Mouse (Mus musculus) hindbrain, postnatal 0 days (tissue): ENCODE results near the gene Soga1. TPM values are rescaled to one million over a fixed set of nuclear protein-coding genes. Genes with fewer than 3 reads are reported as not detected.

ENCODE experiments used
- ATAC-seq: fragments of 200-750 bp; cut with Nextera tagmentation; 2 replicates; pipeline ENCODE4 v1.8.0; 2017; ENCODE audit warnings: mild to moderate bottlenecking, moderate TSS enrichment, moderate library complexity
- DNase-seq: peaks from one replicate; pipeline ENCODE4 v3.0.0-alpha.2; 2015; ENCODE audit warnings: low spot score
- H3K27ac ChIP-seq: fragments of 300-500 bp; sonication (generic); 2 replicates; pipeline ENCODE4 v1.5.1; 2014; ENCODE audit warnings: mild to moderate bottlenecking
- H3K27me3 ChIP-seq: fragments of 300-500 bp; sonication (generic); 2 replicates; pipeline ENCODE4 v1.6.1; 2014; ENCODE audit warnings: low read length, mixed read lengths; ENCODE audit not compliant: insufficient read depth
- H3K36me3 ChIP-seq: fragments of 300-500 bp; sonication (generic); 2 replicates; pipeline ENCODE4 v1.6.1; 2014; ENCODE audit warnings: low read length, mixed read lengths; ENCODE audit not compliant: insufficient read depth
- H3K4me1 ChIP-seq: fragments of 300-500 bp; sonication (generic); 2 replicates; pipeline ENCODE4 v1.6.1; 2014; ENCODE audit warnings: antibody characterized with exemption, low read length, mixed read lengths; ENCODE audit not compliant: insufficient read depth
- H3K4me2 ChIP-seq: fragments of 300-500 bp; sonication (generic); 2 replicates; pipeline ENCODE4 v1.6.1; 2014; ENCODE audit warnings: low read depth, mild to moderate bottlenecking, low read length, moderate library complexity, mixed read lengths
- H3K4me3 ChIP-seq: fragments of 300-500 bp; sonication (generic); 2 replicates; pipeline ENCODE4 v1.5.1; 2014; ENCODE audit warnings: low read length
- H3K9ac ChIP-seq: fragments of 300-500 bp; sonication (generic); replicated peaks from 2 replicates; pipeline ENCODE4 v1.6.1; 2014; ENCODE audit warnings: mild to moderate bottlenecking, low read length, moderate library complexity, mixed read lengths
- H3K9me3 ChIP-seq: fragments of 300-500 bp; sonication (generic); 2 replicates; pipeline ENCODE4 v1.6.1; 2016; ENCODE audit warnings: low read length, mixed read lengths
- CTCF ChIP-seq: IDR thresholded peaks from 2 replicates; pipeline ENCODE4 v1.5.1; 2016; ENCODE audit warnings: antibody characterized with exemption, control low read depth, low read depth
- WGBS: fragments of 180-500 bp; shearing (Covaris S2); extraction: QIAGEN DNeasy Blood & Tissue Kit; methylation state at CpG from one replicate; pipeline ENCODE4 v1.1.7; 2014; 5-methylcytosine and 5-hydroxymethylcytosine counted together
- polyA plus RNA-seq: library from polyadenylated mRNA; unstranded; fragments of >200 nt; fragmentation: Nextera tagmentation; extraction: Ambion mirVana; gene quantifications from 2 replicates; pipeline ENCODE4 v1.2.1, GENCODE M21; 2015
- total RNA-seq: library from RNA; depleted of rRNA; stranded (reverse); fragments of >200 nt; gene quantifications from 2 replicates; pipeline ENCODE4 v1.2.3, GENCODE M21; 2014; rRNA removed

Gene Soga1
- total and polyA plus RNA-seq, 2 experiments from 2014 or later = 3.5 to 120 TPM

DNA sequence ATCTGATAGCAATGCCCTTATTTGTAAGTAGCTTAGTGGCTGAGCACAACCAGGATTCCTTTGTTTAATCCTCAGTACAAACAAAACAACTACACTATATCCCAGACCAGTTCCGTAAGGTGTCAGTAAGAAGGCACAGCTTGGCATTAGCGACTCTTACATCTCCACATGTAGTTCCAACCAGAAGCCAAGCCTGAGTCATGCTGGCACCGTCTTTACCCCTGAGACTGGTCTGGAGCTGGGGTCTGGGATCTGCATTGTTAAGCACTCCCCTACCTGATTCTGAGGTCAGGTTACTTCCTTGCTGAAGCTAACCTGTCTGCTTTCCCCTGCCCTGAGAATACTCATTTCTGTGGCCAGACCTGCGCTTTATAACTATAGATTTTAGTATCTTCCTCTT, 110.6 kb downstream of the Soga1 start:
- Histone ChIP-seq H3K27ac (no peak overlapping the region), H3K27me3 (no peaks in the 10 kb centered on the region), H3K9ac (no peak overlapping the region), H3K4me2 (no peak overlapping the region), H3K9me3 (no peaks in the 10 kb centered on the region), H3K36me3 (no peaks in the 10 kb centered on the region), H3K4me1 (no peaks in the 10 kb centered on the region), H3K4me3 (no peak overlapping the region)
- 77% methylated on average over 4 of the region's 4 CpGs for WGBS
- TF ChIP-seq CTCF = no peak
- ATAC-seq (no peak), DNase-seq (no peak)

DNA sequence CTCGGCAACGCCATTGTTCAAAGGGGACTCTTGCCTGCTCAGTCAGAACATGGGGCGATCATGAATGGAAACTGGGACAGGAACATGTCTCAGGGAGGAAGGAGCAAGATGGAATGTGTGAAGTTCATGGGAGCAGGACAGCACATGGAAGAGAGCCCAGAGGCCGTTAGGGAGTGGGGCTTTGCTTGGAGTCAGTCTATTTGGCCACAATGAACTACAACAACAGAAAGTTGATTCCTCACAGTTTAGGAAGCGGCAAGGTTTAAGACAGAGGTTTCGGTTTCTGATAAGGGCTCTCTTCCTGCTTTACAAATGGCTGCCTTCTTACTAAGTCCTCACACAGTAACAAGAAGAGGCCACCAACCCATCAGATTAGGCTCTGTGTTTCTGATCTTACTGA, 111.7 kb downstream of the Soga1 start:
- H3K27me3 ChIP-seq = no peaks in the 10 kb centered on the region
- ATAC-seq = 0 out of 2 replicates have a peak, but pooled peaks have one; percentile 43
- TF ChIP-seq CTCF = no peak
- no peak overlapping the region for H3K9ac ChIP-seq
- H3K36me3 ChIP-seq = no peaks in the 10 kb centered on the region
- no peak overlapping the region for H3K4me3 ChIP-seq
- no peak overlapping the region for H3K4me2 ChIP-seq
- no peaks in the 10 kb centered on the region for H3K9me3 ChIP-seq
- DNase-seq = no peak
- WGBS = 64% methylated on average over 6 of the region's 6 CpGs
- H3K4me1 ChIP-seq = no peaks in the 10 kb centered on the region
- no peak overlapping the region for H3K27ac ChIP-seq

Other genes with a start within 250 kb of the Soga1 start
- 18.2 and 26.6 TPM in 2 replicates for gene Tgif2, start 239.2 kb downstream of the Soga1 start, total RNA-seq
- gene Tgif2, start 239.2 kb downstream of the Soga1 start, polyA plus RNA-seq = 12.6 and 14.4 TPM in 2 replicates
- 1.7 and 4.4 TPM in 2 replicates for gene 4930518I15Rik, start 221.3 kb downstream of the Soga1 start, total RNA-seq
- gene 4930518I15Rik, start 221.3 kb downstream of the Soga1 start, polyA plus RNA-seq = 3.6 and 3.8 TPM in 2 replicates
- gene Rab5if, start 216.1 kb downstream of the Soga1 start, total RNA-seq = 131 and 135 TPM in 2 replicates
- gene Rab5if, start 216.1 kb downstream of the Soga1 start, polyA plus RNA-seq = 158 and 160 TPM in 2 replicates
- 0.68 TPM in 1 of 2 replicates, not detected in the other for gene Sla2, start 192.1 kb downstream of the Soga1 start, total RNA-seq
- gene Sla2, start 192.1 kb downstream of the Soga1 start, polyA plus RNA-seq = 0.13 and 0.15 TPM in 2 replicates
- 177 and 183 TPM in 2 replicates for gene Ndrg3, start 87.2 kb downstream of the Soga1 start, total RNA-seq
- 162 and 167 TPM in 2 replicates for gene Ndrg3, start 87.2 kb downstream of the Soga1 start, polyA plus RNA-seq
- 6.3 and 9.5 TPM in 2 replicates for gene Dsn1, start 72.1 kb downstream of the Soga1 start, total RNA-seq
- gene Dsn1, start 72.1 kb downstream of the Soga1 start, polyA plus RNA-seq = 11.9 and 12.7 TPM in 2 replicates
- not detected in 2 replicates for gene Tldc2, start 7.8 kb upstream of the Soga1 start, total RNA-seq
- 0.43 TPM in 1 of 2 replicates, not detected in the other for gene Tldc2, start 7.8 kb upstream of the Soga1 start, polyA plus RNA-seq
- 11.5 and 12.7 TPM in 2 replicates for gene Samhd1, start 56.0 kb upstream of the Soga1 start, total RNA-seq
- 10.9 and 11.9 TPM in 2 replicates for gene Samhd1, start 56.0 kb upstream of the Soga1 start, polyA plus RNA-seq
- 8.4 and 12.7 TPM in 2 replicates for gene Rbl1, start 125.3 kb upstream of the Soga1 start, total RNA-seq
- 5.2 and 6.0 TPM in 2 replicates for gene Rbl1, start 125.3 kb upstream of the Soga1 start, polyA plus RNA-seq
- gene Rpn2, start 199.8 kb upstream of the Soga1 start, total RNA-seq = 240 and 253 TPM in 2 replicates
- gene Rpn2, start 199.8 kb upstream of the Soga1 start, polyA plus RNA-seq = 201 and 204 TPM in 2 replicates
- gene Mroh8, start 200.3 kb upstream of the Soga1 start, total RNA-seq = 0.25 TPM in 1 of 2 replicates, not detected in the other
- gene Mroh8, start 200.3 kb upstream of the Soga1 start, polyA plus RNA-seq = 0.42 and 0.70 TPM in 2 replicates